Mouse (Mus musculus) intestine, embryonic 14.5 days (tissue): ENCODE measurements around the gene Lrch2. TPM values are rescaled to one million over a fixed set of nuclear protein-coding genes. Genes with fewer than 3 reads are reported as not detected.
"Not testable (repeated sequence)": the region's sequence is repeated elsewhere in the genome, so short reads cannot be mapped to it uniquely, and the experiment has no call there.

Experiments
- ATAC-seq: fragments of 200-750 bp; cut with Nextera tagmentation; replicated peaks from 2 replicates; pipeline ENCODE4 v1.8.0; 2017; ENCODE audit warnings: low read depth, moderate number of reproducible peaks, moderate TSS enrichment, moderate library complexity; ENCODE audit not compliant: low FRiP score, low TSS enrichment
- DNase-seq: peaks from one replicate; pipeline ENCODE4 v3.0.0-alpha.2; 2018; ENCODE audit warnings: low spot score
- H3K27ac ChIP-seq: fragments of 300-500 bp; sonication (generic); 2 replicates; pipeline ENCODE4 v1.5.1; 2014; ENCODE audit warnings: low read depth, mild to moderate bottlenecking, control low read depth
- H3K27me3 ChIP-seq: fragments of 300-500 bp; sonication (generic); replicated peaks from 2 replicates; pipeline ENCODE4 v1.6.1; 2014; ENCODE audit warnings: low read length, control low read depth; ENCODE audit not compliant: control insufficient read depth, insufficient read depth
- H3K36me3 ChIP-seq: fragments of 300-500 bp; sonication (generic); 2 replicates; pipeline ENCODE4 v1.6.1; 2014; ENCODE audit warnings: low read length, control low read depth; ENCODE audit not compliant: control insufficient read depth, insufficient read depth
- H3K4me1 ChIP-seq: fragments of 300-500 bp; sonication (generic); replicated peaks from 2 replicates; pipeline ENCODE4 v1.6.1; 2014; ENCODE audit warnings: low read length, control low read depth, mixed read lengths; ENCODE audit not compliant: control insufficient read depth, insufficient read depth
- H3K4me2 ChIP-seq: fragments of 300-500 bp; sonication (generic); 2 replicates; pipeline ENCODE4 v1.6.1; 2014; ENCODE audit warnings: low read length
- H3K4me3 ChIP-seq: fragments of 300-500 bp; sonication (generic); 2 replicates; pipeline ENCODE4 v1.5.1; 2014; ENCODE audit warnings: low read depth, low read length, control low read depth, mixed read lengths
- H3K9ac ChIP-seq: fragments of 300-500 bp; sonication (generic); 2 replicates; pipeline ENCODE4 v1.6.1; 2014; ENCODE audit warnings: mild to moderate bottlenecking, low read length
- H3K9me3 ChIP-seq: fragments of 300-500 bp; sonication (generic); 2 replicates; pipeline ENCODE4 v1.6.1; 2016; ENCODE audit warnings: low read length, control low read depth; ENCODE audit not compliant: control insufficient read depth
- WGBS: fragments of 180-500 bp; shearing (Covaris S2); extraction: QIAGEN DNeasy Blood & Tissue Kit; methylation state at CpG from one replicate; pipeline ENCODE4 v1.1.7; 2014; 5-methylcytosine and 5-hydroxymethylcytosine counted together
- polyA plus RNA-seq: library from polyadenylated mRNA; unstranded; fragments of >200 nt; fragmentation: Nextera tagmentation; extraction: Ambion mirVana; gene quantifications from 2 replicates; pipeline ENCODE4 v1.2.1, GENCODE M21; 2014

The Lrch2 gene
- polyA plus RNA-seq: 7.9 and 9.2 TPM in 2 replicates

GRCm38 (mm10) chrX:147553421-147554201 lies at the start of gene Lrch2:
Gene Lrch2 (minus strand): TSS chrX:147554081.
- 7% methylated on average over 29 of the region's 50 CpGs for WGBS
- H3K9ac ChIP-seq: peak within 1 kb of the TSS; percentile 55
- no peaks in the 10 kb centered on the region for H3K27me3 ChIP-seq
- H3K4me2 ChIP-seq: peak within 1 kb of the TSS; percentile 44
- peak; percentile 81 for ATAC-seq
- H3K4me3 ChIP-seq: peak within 1 kb of the TSS; percentile 49
- peak; percentile 76 for DNase-seq
- H3K36me3 ChIP-seq: no peaks in the 10 kb centered on the region
- peak within 1 kb of the TSS; percentile 54; the same call in 1 of the 2 replicates for H3K27ac ChIP-seq
- no peaks in the 10 kb centered on the region for H3K4me1 ChIP-seq
- no peaks in the 10 kb centered on the region for H3K9me3 ChIP-seq

- ATAC-seq (no peak), DNase-seq (no peak)
- WGBS: 70% methylated on average over 11 of the region's 11 CpGs
Measured at GRCm38 (mm10) chrX:147540934-147541870, 12.7 kb downstream of the Lrch2 start.

GRCm38 (mm10) chrX:147538377-147538776 lies 15.5 kb downstream of the Lrch2 start:
- H3K4me1 ChIP-seq: no peaks in the 10 kb centered on the region
- H3K27me3 ChIP-seq: no peaks in the 10 kb centered on the region
- H3K4me2 ChIP-seq: no peak overlapping the region
- H3K4me3 ChIP-seq: no peak overlapping the region
- H3K9ac ChIP-seq: no peak overlapping the region
- H3K9me3 ChIP-seq: no peaks in the 10 kb centered on the region
- ATAC-seq: no peak
- H3K36me3 ChIP-seq: no peaks in the 10 kb centered on the region
- H3K27ac ChIP-seq: no peak overlapping the region
- DNase-seq: no peak

More at GRCm38 (mm10) chrX:147540934-147541870, 12.7 kb downstream of the Lrch2 start:
- Histone ChIP-seq H3K9me3 (no peaks in the 10 kb centered on the region), H3K4me1 (no peaks in the 10 kb centered on the region), H3K4me3 (no peak overlapping the region), H3K36me3 (no peaks in the 10 kb centered on the region), H3K27ac (no peak overlapping the region), H3K9ac (no peak overlapping the region), H3K4me2 (no peak overlapping the region), H3K27me3 (no peaks in the 10 kb centered on the region)

- not testable (repeated sequence) for H3K4me3 ChIP-seq, H3K4me2 ChIP-seq, H3K9ac ChIP-seq, H3K27ac ChIP-seq, ATAC-seq, H3K36me3 ChIP-seq, DNase-seq, H3K9me3 ChIP-seq, H3K27me3 ChIP-seq, H3K4me1 ChIP-seq
- 80% methylated on average over 3 of the region's 3 CpGs for WGBS
Measured at GRCm38 (mm10) chrX:147537117-147537516, 16.8 kb downstream of the Lrch2 start.

GRCm38 (mm10) chrX:147535616-147536015 lies 18.3 kb downstream of the Lrch2 start:
- 57% methylated on average over 2 of the region's 2 CpGs for WGBS
- Histone ChIP-seq H3K4me1 (no peaks in the 10 kb centered on the region), H3K27me3 (no peaks in the 10 kb centered on the region), H3K4me3 (no peak overlapping the region), H3K36me3 (no peaks in the 10 kb centered on the region), H3K9ac (no peak overlapping the region), H3K4me2 (no peak overlapping the region), H3K27ac (no peak overlapping the region), H3K9me3 (no peaks in the 10 kb centered on the region)
- DNase-seq (no peak), ATAC-seq (no peak)

GRCm38 (mm10) chrX:147531675-147532074 lies 22.2 kb downstream of the Lrch2 start:
- Histone ChIP-seq H3K4me1 (no peaks in the 10 kb centered on the region), H3K27me3 (no peaks in the 10 kb centered on the region), H3K27ac (no peak overlapping the region), H3K9me3 (no peaks in the 10 kb centered on the region), H3K4me2 (no peak overlapping the region), H3K36me3 (no peaks in the 10 kb centered on the region), H3K4me3 (no peak overlapping the region), H3K9ac (no peak overlapping the region)
- no peak for DNase-seq
- no peak for ATAC-seq
- 56% methylated on average over 4 of the region's 4 CpGs for WGBS

GRCm38 (mm10) chrX:147527646-147528172 lies 26.2 kb downstream of the Lrch2 start:
- no peak overlapping the region for H3K9ac ChIP-seq
- no peak overlapping the region for H3K4me3 ChIP-seq
- no peaks in the 10 kb centered on the region for H3K36me3 ChIP-seq
- no peaks in the 10 kb centered on the region for H3K9me3 ChIP-seq
- H3K27ac ChIP-seq: no peak overlapping the region
- H3K4me1 ChIP-seq: no peaks in the 10 kb centered on the region
- H3K4me2 ChIP-seq: no peak overlapping the region
- ATAC-seq (no peak), DNase-seq (no peak)
- H3K27me3 ChIP-seq: no peaks in the 10 kb centered on the region
- WGBS: 69% methylated on average over 7 of the region's 7 CpGs

- H3K4me1 ChIP-seq: no peaks in the 10 kb centered on the region
- DNase-seq: no peak
- no peak overlapping the region for H3K4me2 ChIP-seq
- no peak for ATAC-seq
- H3K36me3 ChIP-seq: no peaks in the 10 kb centered on the region; the same call in 1 of the 2 replicates
- H3K4me3 ChIP-seq: no peak overlapping the region
- no peak overlapping the region for H3K27ac ChIP-seq
- no peaks in the 10 kb centered on the region for H3K27me3 ChIP-seq
- H3K9me3 ChIP-seq: no peaks in the 10 kb centered on the region
- 68% methylated on average over 2 of the region's 2 CpGs for WGBS
- H3K9ac ChIP-seq: no peak overlapping the region
Measured at GRCm38 (mm10) chrX:147489551-147489950, 64.3 kb downstream of the Lrch2 start.
